ENCODE assay signal across 15 mouse cellular contexts in genomic region chr12:78640086-78640485, GRCm38 (mm10). TPM values are rescaled to one million over a fixed set of nuclear protein-coding genes. Genes with fewer than 3 reads are reported as not detected.
DNase-seq lines count a peak whose midpoint lies in the region; ATAC-seq and TF ChIP-seq lines count a peak whose summit lies in the region.
"Had no signal": no experiment of that assay in that cellular context is flagged by ENCODE, and none has a peak within 500 bp of the region (broad histone marks: within the 10 kb centered on the region; RNA-seq: fewer than 3 reads in every experiment).

No protein-coding gene starts in this region.

- WGBS in kidney, postnatal 0 days: 19% methylated on average over 2 of the region's 2 CpGs
- 54% methylated on average over 2 of the region's 2 CpGs for WGBS in kidney, adult 2 months
- WGBS in lung, embryonic 16.5 days: 16% methylated on average over 2 of the region's 2 CpGs

- peak; percentile 27 for DNase-seq in kidney, postnatal 0 days (ENCODE audit: low spot score)
- no peak for DNase-seq in kidney, adult 2 months
- peak; percentile 7 for DNase-seq in adipocyte (ENCODE audit: low spot score)
- peak; percentile 35 for DNase-seq in fibroblast of lung, adult 2 months (ENCODE audit: low read depth)
- DNase-seq in thymus, postnatal 14 days: no peak
- no peak for DNase-seq in gastrocnemius, adult 2 months
- DNase-seq: cerebellum, adult 2 months; forebrain, postnatal 0 days; gastrocnemius, postnatal 36 days; kidney, adult 18-20 months; liver; midbrain, embryonic 14.5 days; right cerebral cortex, postnatal 14 days had no signal

- no peak overlapping the region for H3K4me3 ChIP-seq in kidney, postnatal 0 days (replicated peaks; ENCODE audit: low read depth, low read length)
- H3K4me3 ChIP-seq in kidney, adult 2 months (ENCODE audit: insufficient read depth, low read depth, low read length): no peak overlapping the region
- H3K4me3 ChIP-seq in lung, embryonic 16.5 days (ENCODE audit: low read length): no peak overlapping the region
- no peak overlapping the region for H3K4me3 ChIP-seq in gastrocnemius, adult 2 months
- H3K4me3 ChIP-seq: hindbrain, embryonic 13.5 days had no signal

- no peak for ATAC-seq in kidney, postnatal 0 days (replicated peaks; ENCODE audit: low FRiP score, low read depth)
- peak; percentile 45; the same call in 1 of the 2 replicates for ATAC-seq in lung, embryonic 16.5 days (ENCODE audit: low read depth)
- ATAC-seq: forebrain, postnatal 0 days had no signal

- H3K27me3 ChIP-seq in kidney, postnatal 0 days (ENCODE audit: insufficient read depth, low read length): no peaks in the 10 kb centered on the region
- no peaks in the 10 kb centered on the region for H3K27me3 ChIP-seq in kidney, adult 2 months (replicated peaks; ENCODE audit: control insufficient read depth, insufficient read depth, low read length)
- H3K27me3 ChIP-seq in lung, embryonic 16.5 days (ENCODE audit: control insufficient read depth, insufficient read depth, low read depth, low read length): no peaks in the 10 kb centered on the region
- H3K27me3 ChIP-seq: hindbrain, embryonic 13.5 days had no signal

- no peak for TF ChIP-seq POLR2A in kidney, adult 2 months (IDR thresholded peaks at IDR 0.05; ENCODE audit: low read depth, low read length)

- H3K36me3 ChIP-seq in kidney, postnatal 0 days (ENCODE audit: insufficient read depth, low read length): no peaks in the 10 kb centered on the region
- no peaks in the 10 kb centered on the region for H3K36me3 ChIP-seq in kidney, adult 2 months (ENCODE audit: control insufficient read depth, insufficient read depth, low read length)
- no peaks in the 10 kb centered on the region for H3K36me3 ChIP-seq in lung, embryonic 16.5 days (ENCODE audit: control insufficient read depth, insufficient read depth, low read length)
- H3K36me3 ChIP-seq: hindbrain, embryonic 13.5 days had no signal

- no peaks in the 10 kb centered on the region for H3K9me3 ChIP-seq in kidney, postnatal 0 days (replicated peaks; ENCODE audit: low read length)
- H3K9me3 ChIP-seq in lung, embryonic 16.5 days (ENCODE audit: control insufficient read depth, low read length): no peaks in the 10 kb centered on the region
- H3K9me3 ChIP-seq: hindbrain, embryonic 13.5 days had no signal

- no peak overlapping the region for H3K9ac ChIP-seq in kidney, postnatal 0 days (ENCODE audit: low read depth, low read length)
- no peak overlapping the region for H3K9ac ChIP-seq in lung, embryonic 16.5 days (ENCODE audit: low read length)
- H3K9ac ChIP-seq: forebrain, postnatal 0 days; hindbrain, embryonic 13.5 days had no signal

- TF ChIP-seq CTCF in kidney, postnatal 0 days (IDR thresholded peaks at IDR 0.05; ENCODE audit: low read depth): no peak
- no peak for TF ChIP-seq CTCF in kidney, adult 2 months (conservative IDR thresholded peaks at IDR 0.05; ENCODE audit: insufficient read depth, insufficient read length, low read depth, low read length)
- TF ChIP-seq CTCF in gastrocnemius, adult 2 months (IDR thresholded peaks at IDR 0.05): no peak

- no peak overlapping the region for H3K27ac ChIP-seq in kidney, postnatal 0 days
- no peak overlapping the region for H3K27ac ChIP-seq in kidney, adult 2 months (ENCODE audit: insufficient read depth, low read depth, low read length)
- no peak overlapping the region for H3K27ac ChIP-seq in lung, embryonic 16.5 days (ENCODE audit: low read length)
- H3K27ac ChIP-seq in gastrocnemius, adult 2 months: no peak overlapping the region
- H3K27ac ChIP-seq: hindbrain, embryonic 13.5 days had no signal

- no peaks in the 10 kb centered on the region for H3K4me1 ChIP-seq in kidney, postnatal 0 days (replicated peaks; ENCODE audit: insufficient read depth, low read length)
- no peaks in the 10 kb centered on the region for H3K4me1 ChIP-seq in kidney, adult 2 months (ENCODE audit: control insufficient read depth, insufficient read depth, low read length)
- peaks cover 5% of the 10 kb centered on the region for H3K4me1 ChIP-seq in lung, embryonic 16.5 days (replicated peaks; ENCODE audit: control insufficient read depth, insufficient read depth, low read length)
- H3K4me1 ChIP-seq: hindbrain, embryonic 13.5 days had no signal

- H3K4me2 ChIP-seq in kidney, postnatal 0 days (ENCODE audit: low read length): no peak overlapping the region
- no peak overlapping the region for H3K4me2 ChIP-seq in lung, embryonic 16.5 days (ENCODE audit: low read depth, low read length)
- H3K4me2 ChIP-seq: hindbrain, embryonic 13.5 days had no signal

- intact Hi-C loops in gastrocnemius, adult 2 months (cut with DNase I): no loop called here

RNA-seq across cellular contexts. Expression of gene Fam71d, which starts 51.2 kb away (rescaled TPM):
- polyA plus RNA-seq in kidney, postnatal 0 days (2015; fragmentation: Nextera tagmentation; extraction: Ambion mirVana): 0.14 TPM in 1 of 2 replicates, not detected in the other
- polyA plus RNA-seq in kidney, adult 2 months (2012; rRNA removed): 0.37 and 0.45 TPM in 2 replicates
- not detected in 2 replicates for polyA plus RNA-seq in lung, embryonic 16.5 days (2015; fragmentation: Nextera tagmentation; extraction: Ambion mirVana)
- under 1 TPM in 1 of 2 experiments, not detected in 1; 0.17 TPM for total RNA-seq in gastrocnemius, adult 2 months (2021)
- total RNA-seq: forebrain, postnatal 0 days had no signal
- polyA plus RNA-seq: forebrain, postnatal 0 days; midbrain, embryonic 14.5 days had no signal

Comparison
In these comparisons a context has a peak if more than half of its experiments do, and no peak if none do; other contexts are left out.
1. DNase-seq: peak in kidney, postnatal 0 days (single experiment), adipocyte (single experiment) and fibroblast of lung, adult 2 months (single experiment); none in kidney, adult 2 months (single experiment), thymus, postnatal 14 days (single experiment) and gastrocnemius, adult 2 months (single experiment).